Mouse (Mus musculus) hematopoietic stem cell, adult 5-6 weeks (primary cell): Measurements from ENCODE around the gene Dexi. TPM values are rescaled to one million over a fixed set of nuclear protein-coding genes. Genes with fewer than 3 reads are reported as not detected.

Source experiments
- ATAC-seq, 2 experiments: fragments of 125-278 bp in 1 of 2; replicated peaks in 1 of 2; 2 replicates each; pipeline ENCODE4 v1.8.0; 2016 to 2017; ENCODE audit warnings: inconsistent platforms in 2 of 2, mild to moderate bottlenecking in 2 of 2, moderate number of reproducible peaks in 2 of 2, low read depth in 1 of 2, moderate TSS enrichment in 1 of 2; ENCODE audit not compliant: low FRiP score in 2 of 2, poor library complexity in 2 of 2, severe bottlenecking in 2 of 2, insufficient read depth in 1 of 2, low TSS enrichment in 1 of 2
- total RNA-seq: library from RNA; stranded (forward); fragments of 172-1452, 232-1000 nt; gene quantifications from 2 replicates; pipeline ENCODE4 v1.2.3, GENCODE M21; 2017

The Dexi gene
- total RNA-seq, 1 experiment from 2014 or later: 6.6 TPM

DNA sequence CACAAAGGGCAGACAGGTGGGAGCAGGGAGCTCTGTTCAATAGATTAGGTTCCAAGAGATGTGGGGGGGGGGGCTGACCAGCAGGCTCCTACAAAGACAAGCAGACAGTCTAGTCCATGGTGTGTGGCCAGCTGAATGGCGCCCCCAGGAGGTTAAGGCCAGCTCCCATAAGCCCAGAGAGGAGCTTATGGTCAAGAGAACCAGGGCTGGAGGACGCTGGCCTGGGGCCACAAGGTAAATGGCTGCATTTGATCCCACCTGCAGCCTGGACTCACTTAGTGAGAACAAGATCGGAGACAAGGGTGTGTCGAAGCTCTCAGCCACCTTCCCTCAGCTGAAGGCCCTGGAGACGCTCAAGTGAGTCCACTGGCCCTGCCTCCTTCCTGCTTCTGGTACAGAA, 24.8 kb downstream of the Dexi start:
- no peak for ATAC-seq

DNA sequence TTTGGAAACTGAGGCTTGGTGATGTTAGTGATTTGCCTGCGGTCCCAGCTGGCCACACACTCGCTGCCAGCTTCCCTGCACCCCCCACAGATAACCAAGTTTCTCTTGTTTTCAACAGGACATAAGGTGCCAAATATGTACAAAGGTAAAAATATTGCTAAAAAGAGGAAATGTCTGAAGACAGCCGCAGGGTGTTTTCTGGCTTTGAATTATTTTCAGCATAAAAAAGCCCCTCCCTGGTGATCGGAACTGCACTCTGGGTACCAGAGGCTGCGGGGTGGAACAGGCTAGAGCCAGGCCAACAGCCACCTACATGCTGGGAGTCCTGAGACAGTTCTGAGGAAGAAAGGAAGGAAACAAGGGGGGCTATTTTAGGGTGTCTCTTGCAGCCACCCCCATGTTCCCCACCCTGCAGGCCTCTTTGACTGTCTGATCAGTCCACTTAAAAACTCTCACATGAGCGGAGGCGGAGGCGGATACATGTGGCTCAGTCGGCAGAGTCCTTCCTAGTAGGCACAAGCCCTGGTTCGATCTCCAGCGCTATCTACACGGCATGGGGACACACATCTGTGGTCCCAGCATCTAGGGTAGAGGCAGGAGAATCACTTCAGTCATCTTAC, 26.8 kb downstream of the Dexi start:
- peak; percentile 33 to 37; a peak in 2 of 4 replicates for ATAC-seq

DNA sequence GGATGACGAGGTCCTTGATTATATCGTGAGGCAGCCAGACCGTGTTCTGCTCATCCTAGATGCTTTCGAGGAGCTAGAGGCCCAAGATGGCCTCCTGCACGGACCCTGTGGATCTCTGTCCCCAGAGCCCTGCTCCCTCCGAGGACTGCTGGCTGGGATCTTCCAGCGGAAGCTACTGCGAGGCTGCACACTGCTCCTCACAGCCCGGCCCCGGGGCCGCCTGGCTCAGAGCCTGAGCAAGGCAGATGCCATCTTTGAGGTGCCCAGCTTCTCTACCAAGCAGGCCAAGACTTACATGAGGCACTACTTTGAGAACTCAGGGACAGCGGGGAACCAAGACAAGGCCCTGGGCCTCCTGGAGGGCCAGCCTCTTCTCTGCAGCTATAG, 31.7 kb downstream of the Dexi start:
- ATAC-seq: no peak

DNA sequence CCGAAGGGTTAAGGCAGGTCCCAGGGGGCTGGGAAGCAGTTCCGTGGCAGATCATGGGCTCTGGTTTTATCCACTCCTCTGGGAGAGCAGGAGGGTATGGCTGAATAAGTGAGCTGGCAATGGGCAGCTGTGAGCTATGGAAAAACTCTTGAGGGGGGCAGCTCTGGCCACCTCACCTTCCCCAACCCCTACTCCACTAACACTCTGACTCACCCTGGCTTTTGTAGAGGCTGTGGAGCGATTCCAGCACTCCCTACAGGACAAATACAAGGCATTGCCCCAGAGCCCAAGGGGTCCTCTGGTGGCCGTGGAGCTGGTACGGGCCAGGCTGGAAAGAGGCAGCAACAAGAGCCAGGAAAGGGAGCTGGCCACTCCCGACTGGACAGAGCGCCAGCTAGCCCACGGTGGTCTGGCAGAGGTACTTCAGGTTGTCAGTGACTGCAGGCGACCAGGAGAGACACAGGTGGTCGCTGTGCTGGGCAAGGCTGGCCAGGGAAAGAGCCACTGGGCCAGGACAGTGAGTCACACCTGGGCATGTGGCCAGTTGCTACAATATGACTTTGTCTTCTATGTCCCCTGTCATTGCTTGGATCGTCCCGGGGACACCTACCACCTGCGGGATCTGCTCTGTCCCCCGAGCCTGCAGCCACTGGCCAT, 32.2 kb downstream of the Dexi start:
- no peak for ATAC-seq

DNA sequence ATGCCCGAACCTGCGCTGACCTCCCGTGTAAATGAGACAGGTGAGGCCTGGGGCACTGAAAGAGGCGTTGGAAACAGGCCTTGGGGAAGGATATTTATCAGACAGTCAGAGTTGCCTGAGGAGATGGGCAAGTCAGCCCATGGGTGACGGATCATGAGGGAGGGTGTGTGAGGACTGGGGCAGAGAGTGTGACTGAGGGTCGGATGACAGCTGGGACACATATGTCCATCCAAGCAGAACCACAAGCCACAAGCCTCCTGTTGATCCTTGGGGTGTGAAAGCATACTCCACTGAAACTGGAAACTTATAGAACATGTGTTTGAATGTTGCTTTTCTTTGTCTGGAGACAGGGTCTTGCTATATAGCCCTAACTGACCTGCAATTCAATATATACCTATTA, 34.2 kb downstream of the Dexi start:
- ATAC-seq: no peak

DNA sequence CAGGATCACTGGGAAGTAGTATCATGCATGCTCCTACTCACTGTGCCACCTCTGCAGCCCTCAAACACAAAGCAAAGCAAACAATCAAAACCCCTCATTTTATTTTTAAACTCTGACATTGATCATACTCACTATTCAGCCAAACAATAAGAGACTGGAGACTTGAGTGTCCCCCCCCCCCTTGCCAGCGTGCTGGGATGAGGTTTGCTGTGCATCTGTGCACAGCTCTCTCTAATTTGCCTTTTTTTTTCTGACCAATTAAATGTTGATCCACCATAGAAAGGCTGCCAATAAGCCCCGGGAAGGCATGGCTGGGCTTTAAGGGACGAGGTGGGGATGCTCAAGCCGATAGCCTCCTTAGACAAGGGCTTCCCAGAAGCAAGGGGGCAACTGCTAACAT, 35.4 kb downstream of the Dexi start:
- ATAC-seq: no peak

DNA sequence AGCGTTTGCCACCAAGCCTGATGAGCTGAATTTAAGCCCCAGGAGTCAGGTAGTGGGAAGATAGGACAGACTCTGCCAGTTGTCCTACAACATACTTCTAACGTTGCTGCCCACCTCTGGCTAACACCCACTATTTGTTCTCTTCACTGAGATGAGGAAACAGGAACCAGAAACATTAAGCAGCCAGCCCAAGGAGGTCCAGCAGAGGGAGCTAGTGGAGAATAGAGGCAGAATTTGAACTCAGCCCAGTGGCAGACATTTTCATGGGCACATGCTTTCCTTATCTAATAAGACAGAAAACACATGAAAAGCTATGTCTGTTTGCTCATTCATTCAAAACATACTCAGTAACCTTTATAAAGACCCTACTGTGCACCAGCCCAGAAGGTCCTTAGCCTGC, 39.8 kb downstream of the Dexi start:
- ATAC-seq: no peak

DNA sequence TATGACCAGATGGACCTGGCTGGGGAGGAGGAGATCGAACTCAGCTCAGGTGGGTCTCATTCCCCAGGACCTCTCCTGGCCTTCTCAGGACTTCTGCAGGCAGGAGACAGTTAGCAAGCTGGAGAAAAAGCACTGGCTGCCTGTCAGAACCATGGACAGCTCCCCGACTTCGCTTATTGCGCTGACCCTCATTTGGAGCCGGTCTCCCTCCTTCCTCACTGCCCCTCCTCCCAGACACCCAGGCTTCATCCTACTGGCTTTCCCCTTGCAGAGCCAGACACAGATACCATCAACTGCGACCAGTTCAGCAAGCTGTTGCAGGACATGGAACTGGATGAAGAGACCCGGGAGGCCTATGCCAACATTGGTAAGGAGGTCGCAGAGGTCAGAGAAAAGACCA, 41.0 kb downstream of the Dexi start:
- ATAC-seq: peak in 1 of 2 experiments; percentile 72; a peak in 3 of 4 replicates

DNA sequence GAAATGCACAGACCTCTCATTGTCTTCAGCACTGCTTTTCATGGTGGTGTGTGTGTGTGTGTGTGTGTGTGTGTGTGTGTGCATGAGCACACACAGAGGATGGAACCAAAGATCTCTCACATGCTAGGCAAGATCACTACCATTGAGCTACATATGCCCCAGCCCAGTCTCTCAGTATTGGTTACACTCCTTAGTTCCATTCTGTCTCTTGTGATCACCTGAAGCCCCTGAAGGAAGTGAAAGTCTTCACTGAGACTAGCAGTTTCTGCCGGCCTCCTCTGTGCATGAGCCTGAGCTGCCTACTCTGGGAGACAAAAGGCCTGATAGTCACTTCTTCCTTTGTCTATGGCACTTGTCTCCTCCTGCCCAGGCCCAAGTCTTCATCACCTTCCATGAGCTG, 43.7 kb downstream of the Dexi start:
- ATAC-seq: no peak

DNA sequence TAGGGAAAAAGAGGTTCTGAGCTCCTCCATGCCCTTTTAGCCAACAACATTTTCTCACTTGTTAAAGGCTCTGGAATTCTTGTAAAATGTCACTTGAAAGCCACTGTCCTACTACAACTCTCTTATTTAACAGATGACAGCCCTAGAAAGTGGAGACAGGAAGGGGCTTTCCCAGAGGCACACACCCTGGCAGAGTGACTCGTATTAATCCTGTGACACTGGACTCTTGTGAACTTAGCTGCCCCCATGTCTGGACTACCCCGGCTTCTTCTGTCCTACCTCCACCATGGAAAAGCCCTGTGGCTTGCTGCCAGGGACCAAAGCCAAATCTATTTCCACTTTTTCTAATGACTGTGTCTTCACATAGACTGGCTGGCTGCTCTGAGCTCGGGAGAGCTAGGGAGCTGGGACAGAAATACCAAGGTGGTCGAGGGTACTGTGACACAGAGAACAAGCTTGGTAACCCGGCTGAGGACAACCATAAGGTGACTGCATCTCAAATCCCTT, 44.7 kb downstream of the Dexi start:
- no peak for ATAC-seq

DNA sequence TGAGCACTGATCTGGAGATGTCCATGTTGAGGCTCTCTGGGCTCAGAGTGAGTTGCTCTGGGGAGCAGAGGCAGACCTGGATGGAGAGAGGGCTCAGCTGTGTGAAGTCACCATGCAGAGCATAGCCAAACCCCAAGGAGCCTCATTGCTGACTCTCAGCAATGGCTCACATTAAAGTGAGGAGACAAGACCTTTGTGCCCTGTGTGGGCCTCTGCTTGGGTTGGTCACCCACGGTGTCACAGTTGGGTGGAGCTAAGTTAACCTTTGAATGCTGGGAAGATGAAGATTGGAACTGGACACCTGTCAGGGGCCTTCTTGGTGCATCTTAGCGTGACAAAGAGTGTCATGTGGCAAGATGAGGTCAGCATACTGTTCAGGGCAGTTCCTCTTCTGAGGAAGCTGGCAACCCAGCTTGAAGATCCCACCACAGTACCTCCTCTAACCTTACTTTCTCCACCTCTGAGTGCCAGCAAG, 47.0 kb downstream of the Dexi start:
- ATAC-seq: no peak

DNA sequence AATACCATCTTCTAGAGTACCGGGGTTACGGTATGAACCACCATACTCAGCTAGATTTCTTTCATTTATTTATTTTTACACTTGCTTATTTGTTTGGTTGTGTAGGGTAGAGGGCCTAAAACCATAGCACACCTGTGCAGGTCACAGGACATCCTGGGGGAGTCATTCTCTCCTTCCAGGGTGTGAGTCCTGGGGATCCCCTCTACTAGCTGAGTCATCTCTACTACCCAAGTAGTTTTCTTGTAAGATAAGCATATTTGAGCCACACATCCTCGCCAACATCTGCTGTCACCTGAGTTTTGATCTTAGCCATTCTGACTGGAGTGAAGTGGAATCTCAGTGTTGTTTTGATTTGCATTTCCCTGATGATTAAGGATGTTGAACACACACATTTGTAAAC, 50.3 kb downstream of the Dexi start:
- no peak for ATAC-seq

DNA sequence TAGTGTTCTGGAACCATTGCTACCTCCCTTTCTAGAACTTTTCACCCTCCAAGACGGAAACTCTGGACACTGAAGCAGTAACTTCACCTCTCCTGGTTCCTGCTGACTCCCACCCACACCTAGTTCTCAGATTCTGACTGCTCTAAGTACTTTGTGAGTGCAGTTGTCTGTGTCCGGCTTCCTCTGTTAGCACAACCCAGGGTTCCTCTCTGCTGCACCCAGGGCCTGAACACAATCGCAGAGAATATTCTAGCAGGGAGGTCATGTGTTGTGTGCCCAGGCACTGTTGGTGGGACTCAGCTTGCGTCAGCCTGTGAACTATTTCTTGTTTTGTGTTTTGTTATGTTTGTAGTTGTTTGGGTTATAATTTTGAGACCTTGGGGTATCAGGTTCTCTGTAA, 51.1 kb downstream of the Dexi start:
- ATAC-seq: no peak

DNA sequence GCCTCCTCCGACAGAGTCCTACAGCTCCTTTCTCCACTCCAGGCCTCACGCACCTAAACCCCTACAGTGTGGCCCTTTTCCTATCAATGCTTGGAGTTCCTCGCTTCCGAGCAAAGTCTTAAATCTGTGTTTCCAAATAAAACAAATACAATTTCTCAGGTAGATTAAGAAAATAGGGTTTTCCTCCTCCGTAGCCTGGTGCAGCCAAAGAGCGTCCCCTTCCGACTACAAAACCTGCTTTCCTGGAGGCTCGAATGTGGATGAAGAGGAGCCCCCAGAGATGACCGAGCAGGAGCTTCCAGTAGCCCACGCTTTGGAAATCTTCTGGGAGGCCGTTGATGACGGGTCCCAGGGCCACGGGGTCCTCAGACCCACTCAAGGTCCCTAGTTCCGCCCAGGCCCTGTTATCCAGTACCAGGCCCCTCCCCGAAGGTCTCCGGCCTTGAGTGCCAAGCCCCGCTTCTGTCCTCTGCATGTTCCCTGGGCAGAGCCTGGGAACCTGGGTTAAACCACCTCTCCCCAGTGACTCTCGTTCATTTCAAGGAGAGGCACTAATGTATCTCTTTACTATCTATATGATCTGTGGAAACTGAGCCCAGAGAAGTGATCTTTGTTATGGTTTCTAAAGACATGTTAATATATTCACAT, 52.2 kb downstream of the Dexi start:
- ATAC-seq: no peak

DNA sequence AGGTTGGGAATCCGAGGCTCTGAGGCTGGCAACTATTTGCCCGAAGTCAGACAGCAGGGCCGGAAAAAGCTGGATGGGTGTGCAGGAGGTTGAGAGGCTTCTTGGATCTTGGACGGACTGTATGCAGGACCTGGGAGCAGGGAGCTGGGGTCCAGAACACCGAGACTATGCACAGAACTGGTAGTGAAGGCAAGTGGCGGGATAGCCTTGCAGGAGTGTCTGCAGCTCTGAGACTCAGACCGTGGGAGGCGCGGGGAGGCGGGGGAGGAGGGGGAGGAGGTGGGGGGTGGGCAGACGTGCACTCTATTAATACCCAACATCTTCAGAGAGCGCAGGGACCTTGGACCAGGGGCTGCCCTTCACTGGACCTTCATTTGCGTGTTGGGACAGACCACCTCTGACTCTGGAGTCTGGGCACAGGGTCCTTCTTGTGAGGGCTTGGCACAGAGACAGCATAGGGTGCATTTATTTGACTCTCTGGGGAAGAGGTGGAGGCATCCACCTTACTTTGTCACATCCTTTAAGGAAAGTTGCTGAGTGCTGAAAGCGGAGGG, 52.9 kb downstream of the Dexi start:
- 0 out of 4 replicates have a peak, but pooled peaks have one; percentile 5 to 10 for ATAC-seq

DNA sequence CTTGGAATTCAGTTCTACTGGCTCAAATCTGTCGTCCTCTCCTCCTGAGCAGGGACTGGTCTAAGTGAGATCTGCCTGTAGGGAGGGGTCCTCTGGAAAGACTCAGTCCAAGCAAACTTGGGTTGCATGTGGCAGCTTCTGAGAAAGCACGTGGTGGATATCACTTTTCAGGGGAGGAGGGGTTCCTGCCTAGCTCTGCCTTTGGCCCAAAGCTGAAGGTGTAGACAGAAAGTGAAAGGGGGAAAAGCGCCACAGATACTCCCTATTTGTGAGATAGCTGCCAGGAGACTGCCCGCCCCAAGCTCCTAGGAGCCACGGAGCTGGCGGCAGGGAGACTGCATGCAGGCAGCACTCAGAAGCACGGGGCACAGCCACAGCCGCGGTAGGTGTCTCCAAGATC, 53.4 kb downstream of the Dexi start:
- peak; percentile 59 for ATAC-seq

DNA sequence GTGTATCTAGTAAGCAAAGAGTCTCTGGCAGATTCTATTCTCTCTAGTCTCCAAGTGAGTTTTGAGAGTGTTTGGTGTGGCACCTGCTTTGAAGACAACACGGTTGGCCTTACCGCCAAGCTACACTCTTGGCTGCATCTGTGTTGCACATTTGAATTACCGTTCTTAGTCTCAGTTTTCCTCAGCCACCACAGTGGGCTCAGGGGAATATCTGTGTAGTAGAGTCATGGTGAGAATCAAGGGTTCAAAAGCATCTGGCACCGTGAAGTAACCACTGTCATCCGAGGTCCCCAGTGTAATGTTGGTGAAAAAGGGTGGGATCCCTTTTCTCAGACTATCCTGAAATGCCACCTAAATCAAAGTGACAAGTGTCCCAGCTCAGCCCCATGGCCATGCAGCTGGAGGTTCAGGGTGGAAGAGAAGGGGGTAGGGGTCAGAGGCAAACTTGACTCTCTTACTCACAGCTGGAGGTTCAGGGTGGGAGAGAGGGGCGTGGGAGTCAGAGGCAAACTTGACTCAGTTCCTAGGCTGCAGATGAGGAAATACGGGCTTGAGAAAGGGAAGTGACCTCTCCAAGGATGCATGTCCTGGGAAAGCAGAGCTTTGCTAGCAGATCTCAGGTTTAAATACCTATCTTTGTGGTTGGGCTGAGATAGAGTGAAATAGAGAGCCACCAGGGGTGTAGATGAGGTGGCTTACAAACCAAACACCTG, 53.9 kb downstream of the Dexi start:
- no peak; a peak in 1 of 4 replicates for ATAC-seq
